Mouse (Mus musculus) frontal cortex, adult 2 months (tissue): ENCODE data around the gene Zfp354b. TPM values are rescaled to one million over a fixed set of nuclear protein-coding genes. Genes with fewer than 3 reads are reported as not detected.

Experiments used
- DNase-seq, 2 experiments: peaks; one replicate each; pipeline ENCODE4 v3.0.0; 2022; ENCODE audit warnings: low spot score in 1 of 2; ENCODE audit errors: extremely low spot score in 1 of 2
- polyA plus RNA-seq: library from polyadenylated mRNA; depleted of rRNA; stranded (reverse); fragments of >200 nt; gene quantifications from 2 replicates; pipeline ENCODE4 v1.2.3, GENCODE M21; 2012; rRNA removed

The Zfp354b gene
- polyA plus RNA-seq, 1 experiment = 2.8 TPM

DNA sequence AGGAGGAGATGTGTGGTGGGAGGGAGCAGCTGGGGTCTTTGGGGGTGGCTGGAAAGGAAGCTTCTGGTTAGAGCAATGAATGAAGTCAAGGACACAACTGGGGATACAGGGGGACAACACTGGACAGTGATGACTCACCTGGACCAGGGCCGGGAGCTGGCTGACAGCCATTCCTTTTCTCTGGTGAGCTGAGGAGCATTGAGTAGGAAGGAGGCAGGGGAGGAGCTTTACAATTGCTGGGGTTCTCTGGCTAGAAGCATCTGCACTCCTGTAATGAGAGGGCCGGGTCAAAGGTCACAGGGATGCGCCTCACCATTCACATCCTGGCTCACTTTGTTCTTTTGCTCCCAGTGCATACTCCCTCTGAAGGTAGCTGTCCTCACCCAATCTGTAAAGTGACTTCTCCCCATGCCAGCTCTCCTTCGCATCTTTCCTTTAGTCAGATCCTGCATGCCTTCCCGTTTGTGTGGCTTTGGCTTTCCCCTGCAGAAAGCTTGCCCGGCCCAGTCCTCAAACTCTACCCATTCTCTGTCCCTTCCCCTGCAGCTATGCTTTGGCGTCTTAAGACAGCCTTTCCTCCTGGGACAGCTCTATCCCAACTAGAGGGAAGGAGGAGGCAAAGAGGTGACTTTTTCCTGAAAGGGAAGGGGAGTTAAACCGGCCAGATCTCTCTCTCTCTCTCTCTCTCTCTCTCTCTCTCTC, 45.1 kb downstream of the Zfp354b start:
- DNase-seq = no peak

DNA sequence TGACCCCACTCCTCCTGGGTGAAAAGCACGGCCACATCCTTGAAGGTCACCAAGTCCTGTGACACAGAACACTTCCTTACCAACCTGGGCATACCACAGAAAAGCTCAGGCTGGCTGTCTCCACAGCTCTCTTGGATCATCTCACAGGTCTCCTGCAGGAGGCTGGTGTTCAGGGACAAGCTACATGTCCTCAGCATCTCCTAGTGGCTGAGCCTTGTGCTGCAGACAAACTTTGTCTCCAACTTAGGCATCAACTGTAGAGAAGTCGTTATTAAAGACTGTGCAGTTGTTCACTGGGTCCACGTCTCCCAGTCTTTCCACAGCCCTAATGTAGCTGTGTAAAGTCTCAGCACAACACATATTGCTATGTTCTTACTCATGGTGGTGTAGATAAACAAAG, 47.7 kb downstream of the Zfp354b start:
- DNase-seq = no peak

DNA sequence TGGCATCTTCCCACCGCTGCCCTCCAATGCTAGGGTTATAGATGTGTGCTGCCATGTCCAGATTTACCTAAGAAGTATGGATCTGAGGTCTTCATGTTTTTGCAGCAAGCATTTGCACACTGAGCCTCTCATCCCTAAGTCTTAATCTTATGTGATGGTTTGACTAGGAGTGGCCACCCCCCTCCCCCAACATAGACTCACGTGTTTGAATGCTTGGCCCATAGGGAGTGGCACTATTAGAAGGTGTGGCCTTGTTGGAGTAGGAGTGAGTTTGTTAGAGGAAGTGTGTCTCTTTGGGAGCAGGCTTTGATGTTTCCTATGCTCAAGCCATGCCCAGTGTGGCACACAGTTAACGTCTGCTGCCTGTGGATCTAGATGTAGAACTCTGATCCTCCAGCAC, 52.8 kb downstream of the Zfp354b start:
- no peak for DNase-seq

Other genes with a start within 250 kb of the Zfp354b start
- 17.3 and 22.2 TPM in 2 replicates for gene Zfp354c, start 103.9 kb downstream of the Zfp354b start, polyA plus RNA-seq
- gene Zfp879, start 90.1 kb downstream of the Zfp354b start, polyA plus RNA-seq = 1.9 TPM in 2 replicates
- gene Grm6, start 80.9 kb downstream of the Zfp354b start, polyA plus RNA-seq = 0.04 TPM in 1 of 2 replicates, not detected in the other
- 5.6 and 6.0 TPM in 2 replicates for gene Zfp454, start 44.0 kb downstream of the Zfp354b start, polyA plus RNA-seq
- gene Zfp2, start 15.5 kb downstream of the Zfp354b start, polyA plus RNA-seq = 16.1 and 19.2 TPM in 2 replicates
- not detected in 2 replicates for gene 4933414I15Rik, start 12.1 kb upstream of the Zfp354b start, polyA plus RNA-seq
- not detected in 2 replicates for gene Prop1, start 22.1 kb upstream of the Zfp354b start, polyA plus RNA-seq
- not detected in 2 replicates for gene Olfr1378, start 34.9 kb upstream of the Zfp354b start, polyA plus RNA-seq
- gene Olfr1377, start 50.3 kb upstream of the Zfp354b start, polyA plus RNA-seq = not detected in 2 replicates
- not detected in 2 replicates for gene Olfr51, start 72.0 kb upstream of the Zfp354b start, polyA plus RNA-seq
- not detected in 2 replicates for gene Olfr54, start 82.6 kb upstream of the Zfp354b start, polyA plus RNA-seq
- gene Olfr1375, start 116.5 kb upstream of the Zfp354b start, polyA plus RNA-seq = not detected in 2 replicates
- 9.8 and 12.5 TPM in 2 replicates for gene Zfp354a, start 127.6 kb upstream of the Zfp354b start, polyA plus RNA-seq